8 mouse cellular contexts compared by ENCODE assay signal in genomic region chr9:46735664-46736067, GRCm38 (mm10).
A peak's percentile ranks its signal among the peaks of the same experiment; 100 is the strongest.
DNase-seq lines count a peak whose midpoint lies in the region; ATAC-seq and TF ChIP-seq lines count a peak whose summit lies in the region.

No protein-coding gene starts in this region.

- no peaks in the 10 kb centered on the region for H3K36me3 ChIP-seq in embryonic facial prominence, embryonic 13.5 days
- H3K36me3 ChIP-seq in kidney, embryonic 14.5 days (ENCODE audit: control insufficient read depth, insufficient read depth, low read length), result no peaks in the 10 kb centered on the region
- no peaks in the 10 kb centered on the region for H3K36me3 ChIP-seq in limb, embryonic 13.5 days
- H3K36me3 ChIP-seq in stomach, embryonic 15.5 days, result no peaks in the 10 kb centered on the region

- peak; percentile 64 for TF ChIP-seq CTCF in bone marrow, adult 2 months (IDR thresholded peaks at IDR 0.05; ENCODE audit: control insufficient read depth, insufficient read depth, low read length)

- DNase-seq in 416B (ENCODE audit: low read depth), result peak; percentile 70
- DNase-seq in heart, adult 8-10 months (ENCODE audit: low spot score), result peak; percentile 78
- peak; percentile 92 for DNase-seq in neural tube, embryonic 10.5 days (ENCODE audit: extremely low spot score, low spot score)

- no peaks in the 10 kb centered on the region for H3K4me1 ChIP-seq in bone marrow, adult 2 months (ENCODE audit: control insufficient read depth, insufficient read depth, low read length)
- peaks cover 8% of the 10 kb centered on the region for H3K4me1 ChIP-seq in embryonic facial prominence, embryonic 13.5 days
- H3K4me1 ChIP-seq in kidney, embryonic 14.5 days (ENCODE audit: control insufficient read depth, insufficient read depth, low read length), result no peaks in the 10 kb centered on the region
- H3K4me1 ChIP-seq in limb, embryonic 13.5 days, result 0 out of 2 replicates have a peak, but pooled peaks cover 3% of the 10 kb centered on the region
- H3K4me1 ChIP-seq in stomach, embryonic 15.5 days, result peaks cover 6% of the 10 kb centered on the region; the same call in 1 of the 2 replicates

- no peaks in the 10 kb centered on the region for H3K9me3 ChIP-seq in embryonic facial prominence, embryonic 13.5 days
- H3K9me3 ChIP-seq in kidney, embryonic 14.5 days (ENCODE audit: control insufficient read depth, low read length), result no peaks in the 10 kb centered on the region
- no peaks in the 10 kb centered on the region for H3K9me3 ChIP-seq in limb, embryonic 13.5 days
- no peaks in the 10 kb centered on the region for H3K9me3 ChIP-seq in stomach, embryonic 15.5 days

- TF ChIP-seq POLR2A in bone marrow, adult 2 months (IDR thresholded peaks at IDR 0.05; ENCODE audit: borderline replicate concordance, control insufficient read depth, low read depth, low read length), result no peak

- WGBS in bone marrow, adult 2 months, result 6% methylated on average over 4 of the region's 4 CpGs
- whole genome bisulfite sequencing in embryonic facial prominence, embryonic 13.5 days, result 4% methylated on average over 4 of the region's 4 CpGs
- 5% methylated on average over 4 of the region's 4 CpGs for WGBS in kidney, embryonic 14.5 days
- 5% methylated on average over 4 of the region's 4 CpGs for WGBS in limb, embryonic 13.5 days
- 5% methylated on average over 4 of the region's 4 CpGs for WGBS in stomach, embryonic 15.5 days

- H3K9ac ChIP-seq in embryonic facial prominence, embryonic 13.5 days, result no peak overlapping the region
- no peak overlapping the region for H3K9ac ChIP-seq in kidney, embryonic 14.5 days (ENCODE audit: low read depth, low read length)
- no peak overlapping the region for H3K9ac ChIP-seq in limb, embryonic 13.5 days
- H3K9ac ChIP-seq in stomach, embryonic 15.5 days, result no peak overlapping the region

- no peak overlapping the region for H3K4me2 ChIP-seq in embryonic facial prominence, embryonic 13.5 days
- no peak overlapping the region for H3K4me2 ChIP-seq in kidney, embryonic 14.5 days (replicated peaks; ENCODE audit: low read depth, low read length)
- H3K4me2 ChIP-seq in limb, embryonic 13.5 days (replicated peaks), result no peak overlapping the region
- no peak overlapping the region for H3K4me2 ChIP-seq in stomach, embryonic 15.5 days

- no peak overlapping the region for H3K4me3 ChIP-seq in bone marrow, adult 2 months (replicated peaks; ENCODE audit: control insufficient read depth, low read depth, low read length)
- no peak overlapping the region for H3K4me3 ChIP-seq in embryonic facial prominence, embryonic 13.5 days
- H3K4me3 ChIP-seq in kidney, embryonic 14.5 days (ENCODE audit: low read length), result no peak overlapping the region
- H3K4me3 ChIP-seq in limb, embryonic 13.5 days, result no peak overlapping the region
- H3K4me3 ChIP-seq in stomach, embryonic 15.5 days (replicated peaks), result no peak overlapping the region

- no peak overlapping the region for H3K27ac ChIP-seq in bone marrow, adult 2 months (ENCODE audit: control insufficient read depth, insufficient read depth, low read depth, low read length, poor library complexity)
- H3K27ac ChIP-seq in embryonic facial prominence, embryonic 13.5 days, result no peak overlapping the region
- no peak overlapping the region for H3K27ac ChIP-seq in kidney, embryonic 14.5 days (ENCODE audit: low read depth, low read length)
- H3K27ac ChIP-seq in limb, embryonic 13.5 days, result no peak overlapping the region
- no peak overlapping the region for H3K27ac ChIP-seq in stomach, embryonic 15.5 days

- H3K27me3 ChIP-seq in embryonic facial prominence, embryonic 13.5 days, result peaks cover 20% of the 10 kb centered on the region
- H3K27me3 ChIP-seq in kidney, embryonic 14.5 days (ENCODE audit: control insufficient read depth, insufficient read depth, low read length), result no peaks in the 10 kb centered on the region
- H3K27me3 ChIP-seq in limb, embryonic 13.5 days, result peaks cover 39% of the 10 kb centered on the region
- 0 out of 2 replicates have a peak, but pooled peaks cover 3% of the 10 kb centered on the region for H3K27me3 ChIP-seq in stomach, embryonic 15.5 days (replicated peaks)

- peak; percentile 49; the same call in 1 of the 2 replicates for ATAC-seq in embryonic facial prominence, embryonic 13.5 days (ENCODE audit: insufficient number of reproducible peaks, insufficient read depth, low FRiP score, low TSS enrichment, low read depth)
- ATAC-seq in kidney, embryonic 14.5 days (ENCODE audit: low FRiP score, low TSS enrichment), result peak; percentile 57
- ATAC-seq in limb, embryonic 13.5 days (ENCODE audit: low FRiP score, low read depth), result peak; percentile 61; the same call in 1 of the 2 replicates
- ATAC-seq in stomach, embryonic 15.5 days (ENCODE audit: insufficient read depth, low FRiP score, low read depth), result peak; percentile 71
